Mouse (Mus musculus) adipocyte (in vitro differentiated cells): Measurements from ENCODE around the gene Gm10961.
"Not testable (repeated sequence)": the region's sequence is repeated elsewhere in the genome, so short reads cannot be mapped to it uniquely, and the experiment has no call there.

ENCODE experiments used
- DNase-seq: peaks from one replicate; pipeline ENCODE4 v3.0.0-alpha.2; 2016; ENCODE audit warnings: low spot score

Gene Gm10961

DNA sequence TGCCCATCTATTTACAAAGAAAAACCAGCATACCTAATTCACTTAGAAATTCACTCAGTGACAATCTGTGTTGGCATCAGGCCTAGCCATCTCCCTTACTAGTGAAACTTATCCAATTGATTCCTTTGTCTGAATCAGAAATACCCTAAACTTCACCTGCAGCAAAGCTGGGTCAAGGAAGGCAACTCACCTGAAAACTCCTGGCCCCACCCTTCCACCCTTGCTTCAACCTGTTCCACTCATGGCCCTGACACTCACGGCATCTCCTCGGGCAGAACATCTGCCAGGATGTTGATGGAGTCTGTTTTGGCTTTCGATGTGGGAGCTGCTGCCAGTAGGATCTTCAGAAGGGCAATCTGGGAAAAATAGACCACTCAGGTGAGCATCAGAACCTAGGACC is 13.3 kb upstream of the Gm10961 start:
- DNase-seq, result no peak

DNA sequence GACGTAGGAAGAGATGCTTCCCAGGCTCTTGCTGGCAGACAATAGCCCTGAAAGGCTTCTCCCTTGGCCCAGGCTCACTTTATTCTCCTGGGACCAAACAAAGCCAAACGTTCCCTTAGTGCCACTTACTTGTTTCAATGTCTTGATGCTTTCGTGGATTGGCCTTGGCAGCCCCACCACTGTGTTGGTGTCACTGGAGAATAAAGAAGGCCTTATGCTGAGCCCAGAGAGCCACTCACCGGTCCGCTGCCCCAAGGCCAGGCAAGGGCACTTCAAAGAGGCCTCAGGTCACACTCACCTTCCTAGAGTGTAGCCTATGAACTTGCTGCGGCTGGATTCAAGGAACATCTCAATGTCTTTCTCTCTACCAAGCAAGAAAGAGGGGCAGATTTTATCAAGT is 11.2 kb upstream of the Gm10961 start:
- DNase-seq, result no peak

DNA sequence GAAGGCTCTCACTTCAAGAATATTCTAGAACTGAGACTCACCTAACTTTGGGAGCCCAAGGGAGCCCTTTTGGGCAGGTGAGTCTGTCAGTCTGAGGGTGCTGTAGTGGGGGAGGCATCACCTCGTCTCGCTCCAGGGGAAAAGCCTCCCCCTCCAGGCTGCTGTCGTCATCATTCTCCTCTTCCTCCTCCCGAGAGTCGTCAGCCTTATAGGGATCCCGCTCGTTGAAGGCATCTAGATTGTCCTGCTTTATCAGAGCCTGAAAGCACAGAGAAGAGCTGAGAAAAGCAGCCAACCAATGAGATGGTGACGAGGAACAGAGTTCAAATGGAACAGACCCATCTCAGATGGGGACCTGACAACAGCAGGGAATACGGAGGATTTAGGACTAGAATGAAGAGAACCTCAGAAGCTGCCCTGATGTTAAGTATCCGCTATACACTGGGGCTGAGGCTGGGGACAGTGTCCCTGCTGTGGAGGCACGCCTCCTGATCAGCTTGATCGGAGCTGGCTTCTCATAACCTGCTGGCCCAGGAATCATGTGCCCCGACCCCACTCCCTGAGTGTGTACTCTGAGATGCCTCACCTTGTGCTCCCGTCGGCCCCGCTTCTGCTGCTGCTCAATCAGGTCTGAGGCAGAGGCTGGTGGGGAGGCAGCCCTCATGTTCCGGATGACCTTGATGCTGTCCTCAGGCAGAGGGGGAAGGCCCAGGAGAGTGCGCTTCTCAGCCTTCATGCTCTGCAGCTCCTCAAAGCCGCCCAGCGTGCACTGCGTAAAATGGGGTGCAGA is 9.6 kb upstream of the Gm10961 start:
- no peak for DNase-seq

DNA sequence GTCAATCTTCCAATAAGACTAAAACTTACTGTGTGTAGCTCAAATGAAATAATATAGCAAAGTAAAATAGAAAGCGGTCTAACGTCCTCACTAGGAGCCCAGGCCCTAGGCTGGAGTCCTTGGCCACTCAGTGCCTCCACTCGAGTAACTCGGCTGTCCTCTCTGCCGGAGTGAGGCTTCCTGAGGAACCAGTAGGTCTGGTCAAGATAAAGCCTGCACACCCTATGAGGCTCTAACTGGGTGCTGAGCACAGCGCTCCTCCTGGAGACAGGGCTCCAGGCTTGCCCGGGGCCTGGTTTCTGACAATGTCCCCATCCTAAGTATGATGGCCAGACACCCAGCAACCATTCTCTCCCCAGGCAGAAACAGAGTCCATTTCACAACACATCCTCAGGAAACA is 8.6 kb upstream of the Gm10961 start:
- no peak for DNase-seq

DNA sequence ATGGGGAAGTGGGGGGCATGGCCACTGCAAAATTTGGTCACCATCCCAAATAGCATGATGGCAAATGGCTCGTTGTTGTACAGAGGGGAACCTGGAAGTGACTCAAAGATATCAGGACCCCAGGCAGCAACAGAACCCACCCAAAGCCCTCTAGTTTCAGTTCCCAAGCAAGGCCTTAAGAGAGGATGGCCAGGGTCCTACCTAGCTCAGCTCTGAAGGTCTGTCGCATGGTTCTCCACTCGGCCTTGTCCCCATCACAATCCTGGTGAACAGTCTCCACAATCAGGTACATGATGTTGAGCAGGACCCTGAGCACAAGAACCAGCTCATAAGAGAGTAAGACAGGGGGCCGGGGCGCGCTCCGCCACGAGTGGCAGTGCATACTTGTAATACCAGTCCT is 6.7 kb upstream of the Gm10961 start:
- DNase-seq, result no peak

DNA sequence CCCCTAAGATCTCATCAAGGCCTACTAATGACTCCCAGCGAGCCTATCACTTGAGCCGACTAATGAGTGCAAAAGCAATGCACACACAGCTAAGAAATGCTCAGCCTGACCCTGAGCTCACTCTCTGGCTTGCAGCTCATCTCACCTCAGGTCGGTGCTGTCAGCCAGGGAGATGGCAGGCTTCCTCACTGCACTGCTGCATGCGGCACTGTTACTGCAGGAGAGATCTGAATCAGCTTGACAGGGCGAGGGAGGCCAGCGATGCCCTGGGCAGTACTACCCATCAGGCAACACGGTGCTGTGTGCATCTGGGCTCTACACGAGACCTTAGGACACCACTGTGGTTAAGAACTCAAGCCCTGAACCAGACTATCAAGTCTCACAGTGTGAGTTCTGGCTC is 5.6 kb upstream of the Gm10961 start:
- no peak for DNase-seq

DNA sequence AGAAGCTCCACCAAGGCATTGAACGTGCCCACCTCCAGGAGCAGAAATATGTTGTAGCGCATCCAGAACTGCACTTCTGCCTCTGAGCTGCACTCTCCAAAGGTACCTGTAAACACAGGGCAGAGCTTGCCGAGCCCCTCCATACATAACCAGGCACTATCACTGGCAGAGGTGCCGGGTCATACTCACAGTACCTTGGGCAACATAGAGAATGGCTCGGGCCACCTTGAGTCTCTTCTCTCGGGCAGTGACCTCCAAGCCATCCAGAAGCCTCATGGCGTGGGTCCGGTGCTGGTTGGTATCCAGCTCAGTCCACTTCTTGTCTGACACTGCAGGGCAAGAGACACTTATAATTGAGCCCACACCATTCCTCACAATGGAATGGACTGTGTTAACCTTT is 4.4 kb upstream of the Gm10961 start:
- DNase-seq, result no peak

DNA sequence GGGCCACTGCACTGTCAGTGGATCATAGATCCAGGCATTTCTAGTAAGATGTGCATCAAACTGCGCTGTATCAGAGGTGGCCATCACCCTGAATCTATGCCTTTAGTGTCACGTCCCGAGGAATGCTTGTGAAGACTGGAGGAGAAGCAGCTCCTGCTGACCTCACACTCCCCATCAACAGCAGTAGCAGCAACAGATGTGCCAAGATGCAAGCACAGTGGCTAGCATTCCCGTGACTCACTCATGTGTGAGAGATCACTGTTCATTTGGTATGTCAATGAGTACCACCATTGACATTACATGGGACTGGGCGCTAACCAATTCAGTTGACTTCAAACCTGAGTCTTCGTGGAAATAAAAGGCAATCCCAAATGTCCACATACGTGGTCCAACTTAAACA is 3.5 kb upstream of the Gm10961 start:
- no peak for DNase-seq

DNA sequence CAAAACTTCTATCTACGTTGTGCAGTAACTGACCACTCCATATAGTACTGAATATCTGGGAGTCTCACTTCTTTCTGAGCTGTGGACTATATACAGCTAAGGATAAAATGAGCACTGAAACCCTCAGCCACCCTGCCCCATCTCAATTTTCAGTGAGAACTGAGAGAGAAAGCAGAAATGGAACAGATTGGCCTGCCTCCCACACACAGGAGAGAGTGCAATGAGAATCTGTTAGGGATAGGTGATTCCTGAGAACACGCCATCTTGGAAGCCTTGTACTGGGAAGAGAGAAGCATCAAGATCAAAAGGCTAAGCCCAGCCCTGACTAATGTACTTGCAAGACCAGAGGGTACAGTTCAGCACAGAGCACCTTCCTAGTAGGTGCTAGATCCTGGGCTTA is 2.6 kb upstream of the Gm10961 start:
- no peak for DNase-seq

DNA sequence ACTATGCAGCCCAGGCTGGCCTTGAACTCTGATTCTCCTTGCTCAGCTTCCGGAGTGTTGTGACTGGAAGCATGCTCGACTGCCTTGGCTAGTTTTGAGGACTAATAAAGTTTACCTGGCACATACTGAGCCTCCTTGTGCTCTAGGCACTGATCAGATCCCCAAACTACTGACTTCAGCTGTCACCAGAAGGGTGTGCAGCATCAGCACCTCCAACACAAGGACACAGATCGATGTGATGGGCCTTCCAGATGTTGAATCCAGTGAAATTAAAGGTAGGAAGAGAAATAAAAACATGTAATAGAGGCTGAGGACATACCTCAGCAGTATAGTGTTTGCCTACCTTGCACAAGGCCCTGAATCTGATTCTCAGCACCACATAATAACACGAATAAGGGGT is 1.7 kb upstream of the Gm10961 start:
- no peak for DNase-seq

DNA sequence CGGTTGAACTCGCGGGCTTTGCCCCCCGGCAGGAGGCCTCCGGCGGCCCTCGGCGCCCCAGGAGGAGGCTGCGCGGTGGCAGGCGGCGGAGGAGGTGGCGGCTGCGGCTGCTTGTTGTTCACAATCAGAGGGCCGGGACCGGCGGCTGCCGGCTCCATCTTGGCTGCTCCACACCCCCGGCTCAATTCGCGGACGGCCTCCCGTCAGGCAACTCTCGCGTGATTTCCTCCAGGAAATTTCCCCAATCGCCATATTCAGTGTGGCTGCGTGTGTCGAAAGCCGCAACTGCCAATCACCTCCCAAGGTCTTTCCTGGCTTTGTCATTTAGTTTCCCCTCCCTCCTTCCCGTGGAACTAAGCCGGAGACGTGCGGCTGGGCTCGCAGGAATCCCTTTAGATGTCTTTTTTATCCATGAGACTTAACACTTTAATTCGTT is 419 bp downstream of the Gm10961 start, which contains the start of gene Strip1:
TSS of gene Strip1 (minus strand) at position 172 of the 436 bp plus-strand sequence.
- peak; percentile 97 for DNase-seq

DNA sequence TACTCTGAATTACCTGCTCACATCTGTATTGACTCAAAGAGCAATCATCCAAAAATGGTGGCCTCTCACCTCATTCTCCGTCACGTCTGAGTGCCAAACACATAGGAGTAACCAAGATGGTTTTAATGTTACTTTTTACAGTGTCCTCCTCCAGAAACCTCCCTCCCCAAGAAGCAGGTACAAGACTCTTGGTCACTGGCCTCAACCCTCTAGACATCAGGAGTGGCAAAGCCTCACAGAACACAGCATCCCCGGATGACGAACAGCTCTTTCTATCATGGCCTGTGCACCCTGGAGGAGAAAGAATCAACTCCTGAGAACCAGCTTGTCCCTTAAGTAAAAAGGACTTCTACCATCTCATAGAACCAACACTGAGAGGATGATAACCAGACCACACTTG is 1.7 kb downstream of the Gm10961 start:
- DNase-seq, result no peak

DNA sequence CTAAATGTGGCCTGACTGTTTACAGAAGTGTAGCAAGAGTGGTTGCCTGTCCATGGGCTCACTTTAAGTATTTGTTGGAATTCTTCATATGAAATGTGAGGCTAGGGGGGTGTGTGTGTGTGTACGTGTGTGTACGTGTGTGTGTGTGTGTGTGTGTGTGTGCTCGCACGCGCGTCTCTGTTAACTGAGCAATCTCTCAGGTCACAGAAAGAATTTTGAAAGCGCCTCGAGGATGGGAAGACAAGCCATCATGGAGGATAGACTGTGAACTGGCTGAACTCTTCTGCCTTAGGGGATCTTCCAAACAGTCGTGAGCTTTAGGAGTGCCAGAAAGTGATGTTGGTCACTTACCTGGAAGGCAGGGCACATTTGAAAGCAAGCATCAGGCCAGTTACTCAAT is 2.8 kb downstream of the Gm10961 start:
- DNase-seq, result no peak

DNA sequence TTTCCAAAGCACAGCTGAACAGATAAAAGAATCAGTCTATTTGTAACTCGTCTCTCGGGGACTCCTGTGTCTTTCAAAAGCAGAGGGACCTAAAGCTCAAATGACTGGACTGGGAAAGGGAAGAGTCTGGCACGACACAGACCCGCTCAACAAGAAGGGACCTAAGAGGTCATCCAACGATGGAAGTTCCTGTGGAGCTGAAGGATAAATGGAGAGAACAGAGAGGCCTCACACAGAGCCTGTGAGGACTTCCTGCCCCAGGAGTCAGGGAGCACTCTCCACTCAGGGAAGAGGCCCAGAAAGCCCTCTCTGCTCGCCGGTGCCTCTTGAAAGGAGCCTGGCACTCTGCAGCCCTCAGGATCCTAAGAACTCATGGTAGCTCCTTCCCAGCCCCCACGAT is 4.7 kb downstream of the Gm10961 start:
- DNase-seq, result no peak

DNA sequence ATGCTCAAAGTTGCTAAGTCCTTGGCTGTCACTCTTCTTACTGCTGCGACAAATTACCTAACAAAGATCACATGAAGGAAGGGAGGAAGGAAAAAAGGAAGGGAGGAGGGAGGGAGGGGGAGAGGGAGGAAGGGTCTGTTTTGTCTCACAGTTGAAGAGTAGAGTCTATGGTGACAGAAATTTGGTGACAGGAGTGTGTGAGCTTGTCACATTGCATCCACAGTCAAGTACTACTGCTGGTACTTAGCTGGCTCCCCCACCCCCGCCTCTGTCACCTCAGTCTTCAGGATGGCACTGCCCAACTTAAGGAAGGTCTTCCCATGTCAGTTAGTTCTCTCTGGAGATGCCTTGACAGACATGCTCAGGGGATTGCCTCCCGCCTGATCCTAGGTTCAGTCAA is 5.1 kb downstream of the Gm10961 start:
- no peak for DNase-seq

DNA sequence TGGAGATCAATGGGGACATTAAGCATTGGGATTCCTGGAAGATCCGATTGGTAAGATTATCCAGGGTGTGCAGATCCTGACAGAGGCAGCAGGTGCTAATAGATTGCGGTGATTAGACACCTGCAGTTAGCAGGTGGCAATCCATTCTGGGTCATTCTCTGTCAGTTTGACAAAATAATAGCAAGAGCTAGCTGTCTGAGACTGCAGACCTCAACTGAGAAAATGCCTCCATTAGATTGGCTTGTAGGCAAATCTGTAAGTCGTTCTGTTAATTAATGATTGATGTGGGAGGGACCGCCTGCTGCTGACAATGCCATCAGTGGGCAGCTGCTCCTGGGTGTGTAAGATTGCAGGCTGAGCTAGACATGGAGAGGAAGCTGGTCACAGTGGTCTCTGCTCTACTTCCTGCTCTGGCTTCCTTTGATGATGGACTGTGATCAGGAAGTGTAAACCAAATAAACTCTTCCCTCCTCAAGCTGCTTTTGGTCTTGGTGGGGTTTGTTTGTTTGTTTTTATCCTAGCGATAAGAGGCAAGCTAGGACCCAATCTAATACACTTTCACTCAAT is 6.6 kb downstream of the Gm10961 start:
- no peak for DNase-seq

DNA sequence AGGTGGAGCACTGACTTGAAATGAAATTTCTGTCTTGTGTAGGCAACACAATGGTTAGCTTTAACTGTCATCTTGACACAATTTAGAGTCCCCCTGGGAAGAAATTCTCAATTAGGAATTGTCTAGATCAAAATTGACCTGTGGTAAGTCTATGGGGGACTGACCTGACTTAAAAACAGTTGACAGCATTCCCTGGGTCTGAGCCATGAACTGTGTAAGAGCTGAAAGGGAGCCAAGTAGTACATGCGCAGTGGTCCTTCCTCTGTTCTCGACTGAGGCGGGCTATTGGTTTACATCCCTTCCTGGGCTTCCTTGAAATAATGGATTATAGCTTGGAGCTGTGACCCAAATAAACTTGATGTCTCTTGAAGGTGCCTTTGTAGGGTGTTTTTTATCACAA is 15.8 kb downstream of the Gm10961 start:
- DNase-seq, result no peak

DNA sequence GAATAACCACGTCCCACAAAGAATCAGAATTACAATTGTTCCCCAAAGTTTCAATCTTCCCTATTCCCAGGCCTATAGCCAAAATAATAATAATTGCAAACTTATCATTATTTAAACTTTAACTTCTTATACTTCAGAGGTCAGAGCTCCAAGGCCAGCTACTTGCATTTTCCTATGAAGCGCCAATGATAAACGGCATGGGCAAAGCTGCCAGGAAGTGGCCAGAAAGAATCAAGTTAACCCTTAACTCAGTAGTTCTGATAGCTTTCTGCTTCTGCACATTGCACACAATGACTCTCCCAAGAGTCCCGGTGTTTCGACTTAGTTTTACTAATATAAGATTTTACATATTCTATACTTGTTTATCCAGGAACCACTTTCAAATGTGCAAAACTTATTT is 19.2 kb downstream of the Gm10961 start:
- DNase-seq, result not testable (repeated sequence)

DNA sequence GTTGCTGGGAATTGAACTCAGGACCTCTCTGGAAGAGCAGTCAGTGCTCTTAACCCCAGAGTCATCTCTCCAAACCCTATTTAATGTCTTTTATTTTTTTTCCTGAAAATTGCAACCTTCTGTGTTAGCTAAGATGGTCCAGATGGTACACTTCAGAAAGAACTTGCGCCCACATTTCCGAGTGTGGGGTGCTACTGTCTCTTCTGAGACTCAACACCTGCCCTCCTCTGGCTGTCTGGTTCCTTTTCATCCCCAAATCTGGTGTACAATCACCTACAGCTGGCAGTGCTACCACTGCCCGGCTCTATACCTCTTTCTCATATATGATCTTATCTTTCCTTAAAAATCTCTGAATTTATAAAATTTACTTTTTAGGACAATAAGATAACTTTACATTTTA is 21.8 kb downstream of the Gm10961 start:
- no peak for DNase-seq

DNA sequence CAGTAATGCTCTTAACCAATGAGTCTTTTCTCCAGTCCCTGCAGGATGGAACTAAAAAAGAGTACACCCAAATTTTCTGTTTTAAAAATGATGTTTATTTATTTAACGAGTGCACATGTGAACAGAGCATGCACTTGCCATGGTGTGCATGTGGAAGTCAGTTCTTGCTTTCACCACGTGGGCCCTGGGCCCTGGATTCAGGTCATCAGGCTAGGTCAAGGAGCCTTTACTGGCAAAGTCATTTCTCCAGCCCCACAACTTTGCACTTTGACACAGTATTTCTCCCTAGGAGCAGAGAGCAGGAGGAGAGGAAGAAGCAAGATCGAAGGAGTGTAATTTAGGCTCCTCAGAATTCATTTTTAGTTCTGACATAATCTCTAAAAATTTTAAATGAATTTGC is 23.7 kb downstream of the Gm10961 start:
- no peak for DNase-seq

DNA sequence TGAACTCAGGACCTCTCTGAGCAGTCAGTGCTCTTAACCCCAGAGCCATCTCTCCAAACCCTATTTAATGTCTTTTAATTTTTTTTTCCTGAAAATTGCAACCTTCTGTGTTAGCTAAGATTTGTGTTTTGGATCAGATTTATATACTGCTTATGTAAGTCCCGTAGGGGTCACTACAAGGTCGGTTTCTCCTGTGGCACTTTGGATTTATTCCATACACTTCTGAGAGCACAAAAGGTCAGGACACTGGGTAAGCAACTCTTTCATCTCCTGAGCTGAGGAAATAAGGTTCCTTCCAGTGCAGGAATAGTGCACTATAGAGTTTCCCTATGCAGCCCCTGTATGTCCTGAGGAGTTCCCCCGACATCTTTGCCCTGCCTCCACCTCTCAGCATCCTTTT is 24.4 kb downstream of the Gm10961 start:
- no peak for DNase-seq

DNA sequence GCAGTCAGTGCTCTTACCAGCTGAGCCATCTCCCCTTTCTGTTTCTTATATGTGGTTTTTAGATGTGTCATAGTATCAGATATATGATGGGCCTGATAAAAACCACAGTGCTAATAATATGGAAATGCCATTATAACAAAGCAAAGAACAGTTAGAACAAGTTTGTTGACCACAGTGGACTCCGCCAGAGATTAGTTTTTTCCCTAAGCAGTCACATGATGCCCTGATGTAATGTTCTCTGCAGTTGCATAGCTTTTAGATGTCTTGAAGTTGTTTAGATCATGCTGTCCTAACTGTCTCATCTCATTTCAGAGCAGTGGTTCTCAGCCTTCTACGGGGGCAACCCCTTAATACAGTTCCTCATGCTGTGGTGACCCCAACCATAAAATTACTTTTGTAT is 25.0 kb downstream of the Gm10961 start:
- DNase-seq, result peak; percentile 28

DNA sequence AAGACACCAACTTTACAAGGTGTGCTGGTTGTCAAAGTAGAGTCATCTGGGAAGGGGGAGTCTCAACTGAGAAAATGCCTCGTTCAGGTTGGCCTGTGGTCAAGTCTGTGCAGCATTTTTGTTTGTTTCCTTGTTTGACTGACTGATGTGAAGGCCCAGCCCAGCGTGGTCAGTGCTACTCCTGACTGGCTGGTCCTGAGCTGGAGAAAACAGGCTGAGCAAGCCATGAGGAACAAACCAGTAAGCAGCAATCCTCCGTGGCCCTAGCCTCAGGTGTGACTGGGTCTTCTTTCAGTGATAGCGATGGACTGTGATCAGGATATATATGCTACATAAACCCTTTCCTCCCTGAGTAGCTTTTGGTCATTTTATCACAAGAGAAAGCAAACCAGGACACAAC is 25.8 kb downstream of the Gm10961 start:
- no peak for DNase-seq

DNA sequence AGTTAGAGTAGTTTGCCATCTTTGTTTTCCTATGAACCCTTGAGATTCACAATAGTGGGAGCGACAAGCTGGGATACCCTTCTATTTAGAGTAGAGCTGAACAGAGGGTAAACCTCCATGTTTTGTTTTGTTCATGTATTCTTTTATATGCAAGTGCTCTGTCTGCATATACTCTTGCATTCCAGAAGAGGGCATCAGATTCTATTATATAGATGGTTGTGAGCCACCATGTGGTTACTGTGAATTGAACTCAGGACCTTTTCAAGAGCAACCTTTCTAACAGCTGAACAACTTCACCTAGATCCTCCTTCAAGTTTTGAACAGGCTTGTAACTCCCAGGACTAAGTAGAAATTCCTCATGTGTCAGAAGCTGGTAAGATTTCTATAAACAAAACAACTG is 27.9 kb downstream of the Gm10961 start:
- DNase-seq, result no peak
